Mouse (Mus musculus) forebrain, postnatal 0 days (tissue): ENCODE measurements around the gene Ralgps1. TPM values are rescaled to one million over a fixed set of nuclear protein-coding genes. Genes with fewer than 3 reads are reported as not detected.
A peak's percentile ranks its signal among the peaks of the same experiment; 100 is the strongest.

Source experiments
- ATAC-seq: fragments of 200-750 bp; cut with Nextera tagmentation; 2 replicates; pipeline ENCODE4 v1.8.0; 2017; ENCODE audit warnings: mild to moderate bottlenecking, moderate library complexity
- DNase-seq: peaks from one replicate; pipeline ENCODE4 v3.0.0-alpha.2; 2015
- H3K27ac ChIP-seq: fragments of 300-500 bp; sonication (generic); 2 replicates; pipeline ENCODE4 v1.5.1; 2014; ENCODE audit warnings: low read depth, mild to moderate bottlenecking, antibody characterized with exemption, low read length, moderate library complexity, mixed read lengths
- H3K27me3 ChIP-seq: fragments of 300-500 bp; sonication (generic); 2 replicates; pipeline ENCODE4 v1.6.1; 2014; ENCODE audit warnings: mild to moderate bottlenecking, low read length, mixed read lengths; ENCODE audit not compliant: insufficient read depth
- H3K36me3 ChIP-seq: fragments of 300-500 bp; sonication (generic); 2 replicates; pipeline ENCODE4 v1.6.1; 2014; ENCODE audit warnings: mild to moderate bottlenecking, moderate library complexity; ENCODE audit not compliant: insufficient read depth
- H3K4me1 ChIP-seq: fragments of 300-500 bp; sonication (generic); 2 replicates; pipeline ENCODE4 v1.6.1; 2014; ENCODE audit warnings: antibody characterized with exemption; ENCODE audit not compliant: insufficient read depth
- H3K4me2 ChIP-seq: fragments of 300-500 bp; sonication (generic); 2 replicates; pipeline ENCODE4 v1.6.1; 2014; ENCODE audit warnings: low read depth, mild to moderate bottlenecking, moderate library complexity
- H3K4me3 ChIP-seq: fragments of 300-500 bp; sonication (generic); 2 replicates; pipeline ENCODE4 v1.5.1; 2014; ENCODE audit warnings: low read depth, low read length, mixed read lengths
- H3K9ac ChIP-seq: fragments of 300-500 bp; sonication (generic); 2 replicates; pipeline ENCODE4 v1.6.1; 2014; ENCODE audit warnings: mild to moderate bottlenecking
- H3K9me3 ChIP-seq: fragments of 300-500 bp; sonication (generic); 2 replicates; pipeline ENCODE4 v1.6.1; 2016; ENCODE audit warnings: low read length
- CTCF ChIP-seq: sonication (generic); IDR thresholded peaks from 2 replicates; pipeline ENCODE4 v1.5.1; 2016; ENCODE audit warnings: antibody characterized with exemption, control low read depth, low read depth
- WGBS: fragments of 180-500 bp; shearing (Covaris S2); extraction: QIAGEN DNeasy Blood & Tissue Kit; methylation state at CpG from one replicate; pipeline ENCODE4 v1.1.7; 2014; 5-methylcytosine and 5-hydroxymethylcytosine counted together
- polyA plus RNA-seq: library from polyadenylated mRNA; unstranded; fragments of >200 nt; fragmentation: Nextera tagmentation; extraction: Ambion mirVana; gene quantifications from 2 replicates; pipeline ENCODE4 v1.2.1, GENCODE M21; 2015
- total RNA-seq: library from RNA; depleted of rRNA; stranded (reverse); fragments of >200 nt; gene quantifications from 2 replicates; pipeline ENCODE4 v1.2.3, GENCODE M21; 2014

Ralgps1 gene
- total and polyA plus RNA-seq, 2 experiments from 2014 or later, result 24.6 to 66.9 TPM

DNA sequence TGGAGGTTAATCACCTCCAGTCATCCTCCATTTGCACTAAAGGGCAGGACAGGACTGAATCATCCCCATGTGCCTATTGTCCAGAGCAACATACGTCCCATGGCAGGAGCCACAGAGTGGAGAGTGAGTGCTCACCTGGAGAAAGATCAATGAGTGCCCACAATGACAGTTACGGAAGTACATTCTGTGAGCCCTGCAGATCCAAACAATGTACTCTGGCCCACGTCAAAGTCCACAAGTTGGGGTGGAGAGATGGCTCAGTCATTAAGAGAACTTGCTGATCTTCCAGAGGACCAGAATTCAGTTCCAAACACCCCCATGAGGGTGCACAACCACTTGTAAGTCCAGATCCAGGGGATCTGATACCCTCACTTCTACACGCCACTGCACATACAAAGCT, 7.4 kb downstream of the Ralgps1 start:
- H3K4me2 ChIP-seq, result no peak overlapping the region
- no peak overlapping the region for H3K9ac ChIP-seq
- H3K4me3 ChIP-seq, result no peak overlapping the region
- 94% methylated on average over 4 of the region's 4 CpGs for WGBS
- no peak for TF ChIP-seq CTCF
- no peak for DNase-seq
- ATAC-seq, result no peak
- peaks cover 11% of the 10 kb centered on the region; the same call in 1 of the 2 replicates for H3K36me3 ChIP-seq
- no peaks in the 10 kb centered on the region for H3K27me3 ChIP-seq
- peaks cover 15% of the 10 kb centered on the region; the same call in 1 of the 2 replicates for H3K4me1 ChIP-seq
- H3K27ac ChIP-seq, result no peak overlapping the region
- no peaks in the 10 kb centered on the region for H3K9me3 ChIP-seq

- H3K9me3 ChIP-seq, result no peaks in the 10 kb centered on the region
- H3K4me1 ChIP-seq, result peaks cover 8% of the 10 kb centered on the region; the same call in 1 of the 2 replicates
- 80% methylated on average over 9 of the region's 9 CpGs for WGBS
- H3K4me3 ChIP-seq, result no peak overlapping the region
- no peak overlapping the region for H3K9ac ChIP-seq
- no peak overlapping the region for H3K4me2 ChIP-seq
- no peak for TF ChIP-seq CTCF
- no peak overlapping the region for H3K27ac ChIP-seq
- H3K27me3 ChIP-seq, result no peaks in the 10 kb centered on the region
- ATAC-seq, result no peak
- DNase-seq, result no peak
- no peaks in the 10 kb centered on the region for H3K36me3 ChIP-seq
Measured at GRCm38 (mm10) chr2:33361139-33361716, 10.1 kb downstream of the Ralgps1 start.

- Histone ChIP-seq H3K9ac (no peak overlapping the region), H3K4me1 (peaks cover 6% of the 10 kb centered on the region), H3K36me3 (no peaks in the 10 kb centered on the region), H3K27me3 (no peaks in the 10 kb centered on the region), H3K4me3 (no peak overlapping the region), H3K9me3 (no peaks in the 10 kb centered on the region), H3K27ac (no peak overlapping the region), H3K4me2 (no peak overlapping the region)
- ATAC-seq (no peak), DNase-seq (no peak)
- no peak for TF ChIP-seq CTCF
- 88% methylated on average over 3 of the region's 3 CpGs for WGBS
Measured at GRCm38 (mm10) chr2:33360564-33360963, 10.7 kb downstream of the Ralgps1 start.

DNA sequence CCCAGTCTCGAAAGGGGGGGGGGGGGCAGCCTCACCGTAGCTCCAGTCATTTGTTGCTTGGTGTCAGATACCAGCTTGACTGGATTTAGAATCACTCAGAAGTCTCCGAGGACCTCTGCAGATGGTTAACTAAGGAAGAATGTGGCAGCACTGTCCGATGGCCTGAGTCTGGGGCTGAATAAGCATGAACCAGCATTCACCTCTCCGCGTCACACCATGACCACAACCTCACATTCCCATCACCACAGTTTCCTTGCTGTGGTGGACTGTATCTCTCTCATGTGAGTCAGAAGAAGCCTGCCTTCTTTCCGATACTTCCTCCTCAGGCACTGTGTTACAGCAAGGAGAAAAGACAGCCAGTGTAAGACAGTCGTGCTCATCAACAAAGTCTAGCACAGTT, 12.1 kb downstream of the Ralgps1 start:
- Histone ChIP-seq H3K4me1 (peaks cover 8% of the 10 kb centered on the region), H3K27me3 (no peaks in the 10 kb centered on the region), H3K36me3 (no peaks in the 10 kb centered on the region), H3K27ac (no peak overlapping the region), H3K4me3 (no peak overlapping the region), H3K9ac (no peak overlapping the region), H3K4me2 (no peak overlapping the region), H3K9me3 (no peaks in the 10 kb centered on the region)
- WGBS, result 93% methylated on average over 8 of the region's 8 CpGs
- no peak for ATAC-seq
- no peak for TF ChIP-seq CTCF
- DNase-seq, result no peak

- DNase-seq (no peak), ATAC-seq (no peak)
- Histone ChIP-seq H3K27ac (no peak overlapping the region), H3K27me3 (no peaks in the 10 kb centered on the region), H3K36me3 (no peaks in the 10 kb centered on the region), H3K9me3 (no peaks in the 10 kb centered on the region), H3K4me3 (no peak overlapping the region), H3K4me1 (peaks cover 8% of the 10 kb centered on the region), H3K4me2 (no peak overlapping the region), H3K9ac (no peak overlapping the region)
- 79% methylated on average over 7 of the region's 7 CpGs for WGBS
- no peak for TF ChIP-seq CTCF
Measured at GRCm38 (mm10) chr2:33357250-33357838, 13.9 kb downstream of the Ralgps1 start.

GRCm38 (mm10) chr2:33355558-33355957, 15.7 kb downstream of the Ralgps1 start:
- H3K9ac ChIP-seq, result no peak overlapping the region
- no peaks in the 10 kb centered on the region for H3K9me3 ChIP-seq
- H3K27me3 ChIP-seq, result no peaks in the 10 kb centered on the region
- WGBS, result 23% methylated on average over 6 of the region's 6 CpGs
- no peak overlapping the region for H3K4me2 ChIP-seq
- peak overlapping the region; percentile 45; the same call in 1 of the 2 replicates for H3K27ac ChIP-seq
- no peaks in the 10 kb centered on the region for H3K36me3 ChIP-seq
- ATAC-seq (peak; percentile 94), DNase-seq (peak; percentile 92)
- TF ChIP-seq CTCF, result no peak
- no peak overlapping the region for H3K4me3 ChIP-seq
- H3K4me1 ChIP-seq, result peaks cover 8% of the 10 kb centered on the region

DNA sequence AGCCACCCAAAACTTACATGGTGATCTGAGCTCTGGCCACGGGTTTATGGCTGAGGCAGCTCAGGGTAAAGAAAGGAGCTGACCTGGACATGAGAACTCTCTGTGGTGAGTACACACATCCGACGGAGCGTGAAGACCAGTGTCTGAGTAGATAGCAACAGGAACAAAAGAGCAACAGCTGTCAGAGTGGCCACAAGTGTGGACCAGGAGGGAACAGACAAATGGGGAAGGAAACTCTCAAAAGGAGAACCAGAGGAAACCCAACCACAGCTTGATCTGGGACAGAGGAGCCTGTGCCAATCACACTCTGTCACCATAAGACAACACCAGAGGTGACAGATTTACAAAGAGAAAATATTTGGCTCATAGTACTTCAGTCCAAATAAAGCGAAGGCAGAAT, 17.9 kb downstream of the Ralgps1 start:
- H3K9ac ChIP-seq, result no peak overlapping the region
- no peak overlapping the region for H3K4me3 ChIP-seq
- ATAC-seq, result no peak
- no peak overlapping the region for H3K27ac ChIP-seq
- H3K4me2 ChIP-seq, result no peak overlapping the region
- H3K27me3 ChIP-seq, result no peaks in the 10 kb centered on the region
- H3K4me1 ChIP-seq, result peaks cover 14% of the 10 kb centered on the region
- WGBS, result 61% methylated on average over 5 of the region's 5 CpGs
- TF ChIP-seq CTCF, result no peak
- no peak for DNase-seq
- no peaks in the 10 kb centered on the region for H3K36me3 ChIP-seq
- no peaks in the 10 kb centered on the region for H3K9me3 ChIP-seq
